Mouse (Mus musculus): ENCODE measurements around the gene Gm45213.

DNA sequence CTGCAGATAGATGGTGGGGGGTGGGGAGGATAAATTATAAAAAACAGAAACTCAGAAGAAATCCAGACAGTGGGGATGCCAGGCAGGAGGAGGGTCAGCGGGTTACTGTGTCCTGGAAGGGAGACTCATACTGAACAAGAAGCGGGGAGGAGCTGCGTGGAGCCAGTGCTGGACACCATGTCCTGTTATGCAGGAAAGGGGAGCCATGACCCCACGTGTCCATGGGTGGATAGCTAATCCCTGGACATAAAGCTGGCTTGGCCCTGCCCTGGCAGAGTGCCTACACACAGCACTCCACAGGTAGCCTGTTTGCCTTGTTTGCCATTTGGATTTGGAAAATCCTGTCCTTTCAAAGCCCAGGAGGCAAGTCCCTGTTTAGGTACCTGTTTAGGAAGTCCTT is 4.6 kb downstream of the Gm45213 start:
- TF ChIP-seq MAFK (IDR thresholded peaks at IDR 0.05; ENCODE audit: insufficient read depth, low read depth, low read length) (no peak), CHD2 (IDR thresholded peaks at IDR 0.05; ENCODE audit: low read depth, low read length) (no peak)

Data from ES-E14 (cell line).